Mouse (Mus musculus) myocyte (in vitro differentiated cells): ENCODE measurements at regions not wholly inside any gene's neighbourhood (a gene's known extent, or its start where the extent isn't known, plus 50 kb on each side); places are given as distances from the start of the nearest gene placed in this dataset.

ENCODE experiments used
- CEBPB ChIP-seq: IDR thresholded peaks from 2 replicates; pipeline ENCODE4 v1.6.1; 2011; ENCODE audit warnings: mild to moderate bottlenecking, moderate library complexity; ENCODE audit not compliant: poor library complexity, insufficient read depth, severe bottlenecking
- E2F4 ChIP-seq: IDR thresholded peaks from one replicate; pipeline ENCODE4 v1.6.1; 2011; ENCODE audit warnings: mild to moderate bottlenecking, control low read depth, moderate library complexity; ENCODE audit not compliant: insufficient read depth
- MAX ChIP-seq: IDR thresholded peaks from one replicate; pipeline ENCODE4 v1.6.1; 2011; ENCODE audit warnings: low read depth, mild to moderate bottlenecking, control low read depth
- MYOD1 ChIP-seq, 3 experiments: IDR thresholded peaks; one replicate each; pipeline ENCODE4 v1.6.1; 2011; ENCODE audit warnings: control low read depth in 2 of 3, low read depth in 2 of 3, mild to moderate bottlenecking in 2 of 3, moderate library complexity in 1 of 3; ENCODE audit not compliant: insufficient read length in 2 of 3, control insufficient read depth in 1 of 3
- MYOG ChIP-seq, 3 experiments: IDR thresholded peaks; one replicate each; pipeline ENCODE4 v1.6.1; 2011; ENCODE audit warnings: control low read depth in 2 of 3, low read depth in 2 of 3, mild to moderate bottlenecking in 2 of 3; ENCODE audit not compliant: insufficient read length in 2 of 3, control insufficient read depth in 1 of 3, insufficient read depth in 1 of 3
- POLR2A ChIP-seq: IDR thresholded peaks from one replicate; pipeline ENCODE4 v1.6.1; 2011; ENCODE audit warnings: low read depth, mild to moderate bottlenecking, control low read depth, moderate library complexity; ENCODE audit not compliant: insufficient read length
- POLR2AphosphoS2 ChIP-seq: IDR thresholded peaks from one replicate; pipeline ENCODE4 v1.6.1; 2011; ENCODE audit warnings: low read depth, control low read depth; ENCODE audit not compliant: insufficient read length
- REST ChIP-seq: IDR thresholded peaks from one replicate; pipeline ENCODE4 v1.6.1; 2011; ENCODE audit warnings: mild to moderate bottlenecking, control low read depth, moderate library complexity; ENCODE audit not compliant: insufficient read depth, insufficient read length
- SRF ChIP-seq: IDR thresholded peaks from one replicate; pipeline ENCODE4 v1.6.1; 2011; ENCODE audit warnings: low read depth; ENCODE audit not compliant: control insufficient read depth, insufficient read length
- TCF12 ChIP-seq: IDR thresholded peaks from one replicate; pipeline ENCODE4 v1.6.1; 2011; ENCODE audit warnings: mild to moderate bottlenecking, control low read depth; ENCODE audit not compliant: poor library complexity, insufficient read depth, severe bottlenecking
- TCF3 ChIP-seq: IDR thresholded peaks from one replicate; pipeline ENCODE4 v1.6.1; 2011; ENCODE audit warnings: low read depth, control low read depth; ENCODE audit not compliant: insufficient read length
- USF1 ChIP-seq: IDR thresholded peaks from one replicate; pipeline ENCODE4 v1.6.1; 2011; ENCODE audit warnings: low read depth, mild to moderate bottlenecking, control low read depth, moderate library complexity

- TF ChIP-seq POLR2A (no peak), MYOD1 (IDR thresholded peaks at IDR 0.05; ENCODE audit: control insufficient read depth in 1 of 3, insufficient read length in 2 of 3, low read depth in 2 of 3) (no peak), TCF12 (no peak), USF1 (no peak), REST (no peak), POLR2AphosphoS2 (no peak), SRF (no peak), TCF3 (no peak), MYOG (IDR thresholded peaks at IDR 0.05; ENCODE audit: control insufficient read depth in 1 of 3, insufficient read depth in 1 of 3, insufficient read length in 2 of 3, low read depth in 2 of 3) (no peak), E2F4 (no peak), MAX (no peak), CEBPB (no peak)
Observed at GRCm38 (mm10) chr4:47713387-47713786, 238.9 kb downstream of the Sec61b start.
